Mouse (Mus musculus): ENCODE data around the gene Tank. TPM values are rescaled to one million over a fixed set of nuclear protein-coding genes. Genes with fewer than 3 reads are reported as not detected.

The Tank gene
- polyA plus RNA-seq, 1 experiment from 2014 or later = 28.0 TPM

GRCm38 (mm10) chr2:61561058-61561457 is 17.3 kb upstream of the Tank start:
- WGBS (ENCODE audit: insufficient replicate concordance) = 6% methylated on average over 1 of the region's 1 CpGs
- Histone ChIP-seq H3K4me2 (no peak overlapping the region), H3K9me3 (replicated peaks) (no peaks in the 10 kb centered on the region), H3K4me3 (no peak overlapping the region), H3K36me3 (no peaks in the 10 kb centered on the region), H3K27me3 (replicated peaks) (no peaks in the 10 kb centered on the region), H3K4me1 (no peaks in the 10 kb centered on the region), H3K27ac (no peak overlapping the region), H3K9ac (no peak overlapping the region)
- ATAC-seq = no peak

- H3K27me3 ChIP-seq (replicated peaks) = no peaks in the 10 kb centered on the region
- H3K9ac ChIP-seq = no peak overlapping the region
- no peak overlapping the region for H3K27ac ChIP-seq
- H3K4me2 ChIP-seq = no peak overlapping the region
- WGBS (ENCODE audit: insufficient replicate concordance) = 65% methylated on average over 6 of the region's 6 CpGs
- no peak for ATAC-seq
- H3K4me3 ChIP-seq = no peak overlapping the region
- no peaks in the 10 kb centered on the region for H3K36me3 ChIP-seq
- no peaks in the 10 kb centered on the region for H3K9me3 ChIP-seq (replicated peaks)
- no peaks in the 10 kb centered on the region for H3K4me1 ChIP-seq
Observed at GRCm38 (mm10) chr2:61563202-61563601, 15.2 kb upstream of the Tank start.

- Histone ChIP-seq H3K9me3 (replicated peaks) (no peaks in the 10 kb centered on the region), H3K36me3 (no peaks in the 10 kb centered on the region), H3K27me3 (replicated peaks) (no peaks in the 10 kb centered on the region), H3K4me1 (no peaks in the 10 kb centered on the region), H3K27ac (no peak overlapping the region), H3K4me2 (no peak overlapping the region), H3K4me3 (no peak overlapping the region), H3K9ac (no peak overlapping the region)
- WGBS (ENCODE audit: insufficient replicate concordance) = 52% methylated on average over 4 of the region's 4 CpGs
- no peak for ATAC-seq
Observed at GRCm38 (mm10) chr2:61567045-61567783, 11.2 kb upstream of the Tank start.

- Histone ChIP-seq H3K27me3 (replicated peaks) (no peaks in the 10 kb centered on the region), H3K4me2 (no peak overlapping the region), H3K27ac (no peak overlapping the region), H3K9me3 (replicated peaks) (no peaks in the 10 kb centered on the region), H3K4me1 (no peaks in the 10 kb centered on the region), H3K9ac (no peak overlapping the region), H3K36me3 (no peaks in the 10 kb centered on the region), H3K4me3 (no peak overlapping the region)
- ATAC-seq = no peak
- whole genome bisulfite sequencing (ENCODE audit: insufficient replicate concordance) = 77% methylated on average over 6 of the region's 6 CpGs
Observed at GRCm38 (mm10) chr2:61569181-61569580, 9.2 kb upstream of the Tank start.

DNA sequence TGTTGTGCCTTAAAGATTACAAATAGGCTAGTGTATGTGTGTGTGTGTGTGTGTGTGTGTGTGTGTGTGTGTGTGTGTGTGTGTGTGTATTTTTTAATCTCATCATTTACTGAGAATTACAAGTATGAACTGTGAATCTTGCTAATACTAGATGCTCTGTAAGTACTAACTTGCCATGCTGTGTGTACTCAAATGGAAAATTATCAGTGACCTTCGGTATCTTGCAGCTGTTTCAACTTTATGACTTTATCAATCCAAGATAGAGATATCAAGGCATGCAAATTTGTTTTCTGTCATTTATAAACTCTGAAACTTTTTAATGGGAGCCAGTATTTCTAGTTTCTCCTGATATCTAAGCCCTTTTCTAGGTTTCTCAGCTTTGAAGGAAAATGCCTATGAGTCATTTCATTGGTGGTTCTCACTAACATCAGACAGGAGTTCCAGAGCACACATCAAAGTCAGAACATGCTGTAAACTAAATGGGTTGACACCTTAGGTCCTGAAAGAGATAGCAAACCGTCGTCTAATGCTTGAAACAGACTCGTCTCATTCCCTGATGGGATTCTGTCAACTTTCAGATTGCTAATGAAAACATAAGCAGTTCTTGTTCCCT is 6.9 kb upstream of the Tank start:
- ATAC-seq = no peak
- 44% methylated on average over 4 of the region's 4 CpGs for WGBS (ENCODE audit: insufficient replicate concordance)
- no peaks in the 10 kb centered on the region for H3K27me3 ChIP-seq (replicated peaks)

DNA sequence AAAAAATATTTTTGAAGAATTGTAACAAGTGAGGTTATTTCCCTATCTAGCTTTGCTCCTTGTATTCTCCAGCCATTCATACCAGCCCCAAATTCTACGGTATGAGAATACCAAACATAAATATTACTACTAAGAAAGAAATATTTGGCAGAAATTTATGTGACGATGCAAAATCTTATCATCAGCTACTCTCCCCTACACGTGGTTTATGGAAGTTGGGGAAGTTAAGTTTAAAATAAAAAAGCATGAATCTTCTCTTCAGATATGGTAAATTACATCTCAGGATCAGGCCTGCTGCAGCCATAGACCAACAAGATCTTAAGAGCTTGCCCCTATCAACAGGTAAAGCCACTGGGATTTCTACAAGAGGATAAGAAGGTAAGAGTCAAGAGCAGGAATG is 1.9 kb upstream of the Tank start:
- Histone ChIP-seq H3K36me3 (no peaks in the 10 kb centered on the region), H3K9me3 (replicated peaks) (no peaks in the 10 kb centered on the region), H3K4me3 (no peak overlapping the region), H3K4me1 (no peaks in the 10 kb centered on the region), H3K27me3 (replicated peaks) (no peaks in the 10 kb centered on the region), H3K9ac (no peak overlapping the region), H3K4me2 (no peak overlapping the region), H3K27ac (no peak overlapping the region)
- ATAC-seq = no peak
- 60% methylated on average over 3 of the region's 3 CpGs for whole genome bisulfite sequencing (ENCODE audit: insufficient replicate concordance)

More for the DNA sequence above, 6.9 kb upstream of the Tank start:
- no peak overlapping the region for H3K9ac ChIP-seq
- no peak overlapping the region for H3K4me3 ChIP-seq
- H3K9me3 ChIP-seq (replicated peaks) = no peaks in the 10 kb centered on the region
- H3K27ac ChIP-seq = no peak overlapping the region
- no peaks in the 10 kb centered on the region for H3K36me3 ChIP-seq
- no peaks in the 10 kb centered on the region for H3K4me1 ChIP-seq
- H3K4me2 ChIP-seq = no peak overlapping the region

- no peak for ATAC-seq
- Histone ChIP-seq H3K4me1 (no peaks in the 10 kb centered on the region), H3K9me3 (replicated peaks) (no peaks in the 10 kb centered on the region), H3K27ac (no peak overlapping the region), H3K27me3 (replicated peaks) (no peaks in the 10 kb centered on the region), H3K36me3 (no peaks in the 10 kb centered on the region), H3K4me2 (no peak overlapping the region), H3K9ac (no peak overlapping the region), H3K4me3 (no peak overlapping the region)
- 69% methylated on average over 17 of the region's 17 CpGs for WGBS (ENCODE audit: insufficient replicate concordance)
Observed at GRCm38 (mm10) chr2:61576928-61577695, 1.3 kb upstream of the Tank start.

DNA sequence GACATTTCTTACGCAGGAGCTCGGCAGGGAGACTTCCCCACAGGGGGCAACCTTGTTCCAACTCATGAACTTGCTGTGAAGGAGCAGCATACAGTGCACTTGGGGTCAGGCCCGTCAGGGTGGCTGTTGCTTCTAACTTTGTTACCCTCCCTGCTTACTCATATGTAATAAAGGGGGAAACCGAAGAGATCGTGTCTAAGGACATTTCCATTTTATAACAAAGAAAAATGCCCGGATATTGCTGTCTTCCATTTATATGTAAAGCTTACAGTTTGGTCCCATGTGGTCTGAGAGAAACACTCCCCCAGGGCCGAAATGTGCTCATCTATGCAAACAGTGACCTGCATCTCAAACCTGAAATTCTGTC is 706 bp upstream of the Tank start:
- Histone ChIP-seq H3K4me1 (no peaks in the 10 kb centered on the region), H3K9me3 (replicated peaks) (no peaks in the 10 kb centered on the region), H3K4me3 (no peak overlapping the region), H3K4me2 (no peak overlapping the region), H3K27me3 (replicated peaks) (no peaks in the 10 kb centered on the region), H3K9ac (no peak overlapping the region), H3K36me3 (no peaks in the 10 kb centered on the region), H3K27ac (no peak overlapping the region)
- no peak for ATAC-seq
- WGBS (ENCODE audit: insufficient replicate concordance) = 59% methylated on average over 7 of the region's 7 CpGs

DNA sequence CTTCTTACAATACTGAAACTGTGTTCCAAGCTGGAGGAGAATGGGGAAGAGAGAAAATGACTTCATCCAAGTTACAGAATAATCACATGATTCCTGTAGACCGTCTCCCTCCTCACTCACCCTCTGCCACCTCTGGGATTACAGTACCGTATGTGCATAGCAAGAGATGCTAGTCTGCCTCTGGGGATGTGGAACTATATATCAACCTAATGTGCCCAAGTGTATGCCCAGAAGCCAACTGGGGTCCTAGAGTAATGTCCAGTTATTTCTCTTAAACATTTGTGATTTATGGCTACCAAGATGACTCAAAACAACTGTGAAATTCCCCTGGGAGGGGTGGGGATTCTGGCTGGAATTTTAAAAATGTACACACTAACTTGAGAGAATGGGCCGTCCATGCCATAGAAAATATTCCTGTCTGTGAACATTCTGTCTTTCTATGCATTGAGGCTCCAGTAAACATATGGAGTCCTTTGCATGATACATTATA is 1.2 kb downstream of the Tank start:
- Histone ChIP-seq H3K4me1 (no peaks in the 10 kb centered on the region), H3K4me2 (no peak overlapping the region), H3K27ac (no peak overlapping the region), H3K27me3 (replicated peaks) (no peaks in the 10 kb centered on the region), H3K4me3 (no peak overlapping the region), H3K9ac (no peak overlapping the region), H3K9me3 (replicated peaks) (no peaks in the 10 kb centered on the region), H3K36me3 (no peaks in the 10 kb centered on the region)
- no peak for ATAC-seq
- WGBS (ENCODE audit: insufficient replicate concordance) = 77% methylated on average over 3 of the region's 3 CpGs

GRCm38 (mm10) chr2:61580091-61580490 is 1.7 kb downstream of the Tank start:
- ATAC-seq = no peak
- no peaks in the 10 kb centered on the region for H3K36me3 ChIP-seq
- H3K4me3 ChIP-seq = no peak overlapping the region
- H3K27ac ChIP-seq = no peak overlapping the region
- no peaks in the 10 kb centered on the region for H3K9me3 ChIP-seq (replicated peaks)
- H3K27me3 ChIP-seq (replicated peaks) = no peaks in the 10 kb centered on the region
- no peak overlapping the region for H3K4me2 ChIP-seq
- H3K4me1 ChIP-seq = no peaks in the 10 kb centered on the region
- WGBS (ENCODE audit: insufficient replicate concordance) = 62% methylated on average over 3 of the region's 3 CpGs
- H3K9ac ChIP-seq = no peak overlapping the region

- no peak overlapping the region for H3K9ac ChIP-seq
- H3K27me3 ChIP-seq (replicated peaks) = no peaks in the 10 kb centered on the region
- 69% methylated on average over 10 of the region's 10 CpGs for WGBS (ENCODE audit: insufficient replicate concordance)
- no peak overlapping the region for H3K4me2 ChIP-seq
- ATAC-seq = no peak
- H3K4me3 ChIP-seq = no peak overlapping the region
- H3K4me1 ChIP-seq = no peaks in the 10 kb centered on the region
- no peaks in the 10 kb centered on the region for H3K9me3 ChIP-seq (replicated peaks)
- no peak overlapping the region for H3K27ac ChIP-seq
- H3K36me3 ChIP-seq = no peaks in the 10 kb centered on the region
Observed at GRCm38 (mm10) chr2:61580555-61581080, 2.2 kb downstream of the Tank start.

Measured in liver, embryonic 12.5 days (tissue).